Mouse (Mus musculus): ENCODE measurements around the gene Atf4. TPM values are rescaled to one million over a fixed set of nuclear protein-coding genes. Genes with fewer than 3 reads are reported as not detected.

Atf4 gene
- total and polyA plus RNA-seq, 2 experiments from 2014 or later, result 109 to 163 TPM

DNA sequence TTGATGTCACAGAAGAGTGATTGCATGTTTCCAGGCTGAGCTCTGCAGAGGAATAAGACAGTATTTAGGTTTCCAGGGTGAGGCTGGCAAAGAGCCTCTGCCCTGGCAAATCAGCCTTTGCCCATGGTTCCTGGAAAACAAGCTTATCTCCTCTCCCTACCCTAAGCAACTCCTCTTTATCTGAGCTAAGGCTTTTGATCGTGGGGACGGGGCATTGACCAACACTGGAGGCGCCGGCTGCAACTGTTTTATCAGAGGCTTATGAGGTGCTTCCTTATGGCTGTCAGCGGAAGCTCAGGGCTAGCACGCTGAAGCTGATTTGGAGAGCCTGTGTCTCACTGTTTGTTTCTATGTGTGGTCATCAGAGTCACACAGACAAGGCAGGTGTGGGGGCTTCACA lies 4.4 kb upstream of the Atf4 start:
- peaks cover 7% of the 10 kb centered on the region for H3K4me1 ChIP-seq (ENCODE audit: insufficient read depth)
- 94% methylated on average over 6 of the region's 6 CpGs for WGBS
- peaks cover 66% of the 10 kb centered on the region for H3K36me3 ChIP-seq (ENCODE audit: insufficient read depth)
- no peak for TF ChIP-seq CTCF (IDR thresholded peaks at IDR 0.05; ENCODE audit: low read depth)
- no peaks in the 10 kb centered on the region for H3K27me3 ChIP-seq (ENCODE audit: insufficient read depth, low read length)
- ATAC-seq (no peak), DNase-seq (no peak)
- no peak overlapping the region for H3K4me3 ChIP-seq (ENCODE audit: low read depth, low read length)
- no peak overlapping the region for H3K9ac ChIP-seq
- no peaks in the 10 kb centered on the region for H3K9me3 ChIP-seq (ENCODE audit: low read length)
- H3K27ac ChIP-seq (ENCODE audit: low read depth, low read length), result no peak overlapping the region
- no peak overlapping the region for H3K4me2 ChIP-seq (ENCODE audit: low read depth)

DNA sequence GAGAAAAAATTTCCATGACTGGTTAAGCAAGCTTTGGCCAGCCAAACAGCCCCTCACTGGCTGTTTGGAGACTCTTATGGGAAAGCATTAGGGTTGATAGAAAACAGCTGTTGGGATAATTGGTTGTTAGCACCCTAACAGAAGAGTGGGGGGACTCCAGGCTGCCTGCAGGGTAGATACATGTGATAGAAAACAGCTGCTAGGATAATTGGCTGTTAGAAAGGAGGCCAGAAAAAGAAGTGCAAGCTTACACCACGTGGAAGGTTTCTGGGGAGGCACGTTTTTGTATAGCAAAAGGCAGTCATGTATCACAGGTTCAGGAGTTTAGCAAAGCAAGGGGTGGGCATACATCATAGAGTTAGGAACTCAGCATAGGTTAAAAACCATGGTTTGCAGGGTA lies 1.5 kb upstream of the Atf4 start:
- 23% methylated on average over 2 of the region's 2 CpGs for WGBS
- Histone ChIP-seq H3K4me3 (ENCODE audit: low read depth, low read length) (no peak overlapping the region), H3K4me1 (ENCODE audit: insufficient read depth) (peaks cover 22% of the 10 kb centered on the region), H3K27me3 (ENCODE audit: insufficient read depth, low read length) (no peaks in the 10 kb centered on the region), H3K4me2 (ENCODE audit: low read depth) (no peak overlapping the region), H3K9me3 (ENCODE audit: low read length) (no peaks in the 10 kb centered on the region), H3K9ac (no peak overlapping the region), H3K27ac (ENCODE audit: low read depth, low read length) (peak overlapping the region; percentile 100; the same call in 1 of the 2 replicates), H3K36me3 (ENCODE audit: insufficient read depth) (peaks cover 63% of the 10 kb centered on the region)
- no peak for DNase-seq
- TF ChIP-seq CTCF (IDR thresholded peaks at IDR 0.05; ENCODE audit: low read depth), result no peak
- no peak for ATAC-seq

DNA sequence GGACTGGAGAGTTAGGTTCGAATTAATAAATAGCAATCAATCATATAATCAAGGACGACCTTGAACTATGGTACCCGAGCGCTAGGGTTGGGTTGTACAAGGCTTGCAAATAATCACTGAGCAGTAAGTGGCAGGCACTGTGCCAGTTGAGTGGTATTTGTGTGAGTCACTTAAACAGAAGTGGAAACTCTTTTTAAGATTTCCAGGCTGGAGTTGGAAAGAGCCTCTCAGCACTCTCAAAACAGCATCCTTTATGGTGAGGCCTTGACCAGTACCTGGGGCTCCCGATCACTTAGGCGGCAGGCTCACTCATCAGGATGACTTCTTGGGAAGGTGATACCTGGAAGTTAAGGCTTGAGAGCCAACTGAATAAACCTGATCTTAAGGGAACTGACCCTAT lies 777 bp upstream of the Atf4 start:
- DNase-seq (no peak), ATAC-seq (no peak)
- Histone ChIP-seq H3K4me1 (ENCODE audit: insufficient read depth) (peaks cover 22% of the 10 kb centered on the region), H3K9me3 (ENCODE audit: low read length) (no peaks in the 10 kb centered on the region), H3K27ac (ENCODE audit: low read depth, low read length) (peak overlapping the region; percentile 100), H3K27me3 (ENCODE audit: insufficient read depth, low read length) (no peaks in the 10 kb centered on the region), H3K36me3 (ENCODE audit: insufficient read depth) (peaks cover 62% of the 10 kb centered on the region), H3K9ac (peak overlapping the region; percentile 73), H3K4me2 (ENCODE audit: low read depth) (peak overlapping the region; percentile 97), H3K4me3 (ENCODE audit: low read depth, low read length) (peak overlapping the region; percentile 93)
- 56% methylated on average over 6 of the region's 6 CpGs for WGBS
- TF ChIP-seq CTCF (IDR thresholded peaks at IDR 0.05; ENCODE audit: low read depth), result no peak

DNA sequence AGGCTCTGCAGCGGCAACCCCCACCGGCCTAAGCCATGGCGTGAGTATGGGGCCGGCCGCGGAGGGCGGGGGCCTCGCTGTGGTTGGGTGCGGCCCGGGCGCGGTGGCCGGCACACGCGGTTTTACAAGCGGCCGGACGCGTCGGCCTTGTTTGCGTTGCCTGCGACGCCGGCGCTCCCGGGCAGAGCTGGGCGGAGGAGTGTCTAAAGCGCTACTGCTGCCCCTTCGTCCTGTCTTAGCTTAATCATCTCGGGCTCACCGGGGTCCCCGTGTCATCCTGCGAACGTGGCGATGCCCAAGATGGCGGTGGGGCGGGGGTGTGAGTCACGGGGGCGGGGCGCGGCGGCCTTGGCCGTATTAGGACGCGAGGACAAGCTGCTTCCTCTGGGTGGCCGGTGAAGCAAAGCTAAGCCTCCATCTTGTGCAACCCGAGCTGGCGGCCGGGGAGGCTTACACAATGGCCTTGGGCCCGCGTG lies 700 bp downstream of the Atf4 start:
- peak overlapping the region; percentile 97 for H3K4me2 ChIP-seq (ENCODE audit: low read depth)
- peak overlapping the region; percentile 100 for H3K9ac ChIP-seq
- 1% methylated on average over 49 of the region's 51 CpGs for WGBS
- TF ChIP-seq CTCF (IDR thresholded peaks at IDR 0.05; ENCODE audit: low read depth), result no peak
- H3K36me3 ChIP-seq (ENCODE audit: insufficient read depth), result peaks cover 59% of the 10 kb centered on the region
- peaks cover 22% of the 10 kb centered on the region for H3K4me1 ChIP-seq (ENCODE audit: insufficient read depth)
- H3K27me3 ChIP-seq (ENCODE audit: insufficient read depth, low read length), result no peaks in the 10 kb centered on the region
- DNase-seq (peak; percentile 78), ATAC-seq (peak; percentile 30)
- H3K9me3 ChIP-seq (ENCODE audit: low read length), result no peaks in the 10 kb centered on the region
- peak overlapping the region; percentile 93 for H3K4me3 ChIP-seq (ENCODE audit: low read depth, low read length)
- H3K27ac ChIP-seq (ENCODE audit: low read depth, low read length), result peak overlapping the region; percentile 100

DNA sequence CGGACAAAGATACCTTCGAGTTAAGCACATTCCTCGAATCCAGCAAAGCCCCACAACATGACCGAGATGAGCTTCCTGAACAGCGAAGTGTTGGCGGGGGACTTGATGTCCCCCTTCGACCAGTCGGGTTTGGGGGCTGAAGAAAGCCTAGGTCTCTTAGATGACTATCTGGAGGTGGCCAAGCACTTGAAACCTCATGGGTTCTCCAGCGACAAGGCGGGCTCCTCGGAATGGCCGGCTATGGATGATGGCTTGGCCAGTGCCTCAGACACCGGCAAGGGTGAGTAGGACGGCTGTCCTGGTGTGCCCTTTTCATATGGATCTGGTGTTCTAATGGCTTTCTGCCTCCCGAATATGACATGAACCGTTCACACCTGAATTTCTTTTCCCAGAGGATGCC lies 1.3 kb downstream of the Atf4 start:
- peaks cover 22% of the 10 kb centered on the region for H3K4me1 ChIP-seq (ENCODE audit: insufficient read depth)
- H3K4me2 ChIP-seq (ENCODE audit: low read depth), result peak overlapping the region; percentile 97
- TF ChIP-seq CTCF (IDR thresholded peaks at IDR 0.05; ENCODE audit: low read depth), result no peak
- H3K9me3 ChIP-seq (ENCODE audit: low read length), result no peaks in the 10 kb centered on the region
- no peak for DNase-seq
- H3K27me3 ChIP-seq (ENCODE audit: insufficient read depth, low read length), result no peaks in the 10 kb centered on the region
- peak overlapping the region; percentile 100 for H3K27ac ChIP-seq (ENCODE audit: low read depth, low read length)
- peaks cover 57% of the 10 kb centered on the region for H3K36me3 ChIP-seq (ENCODE audit: insufficient read depth)
- H3K4me3 ChIP-seq (ENCODE audit: low read depth, low read length), result peak overlapping the region; percentile 93
- WGBS, result 10% methylated on average over 16 of the region's 16 CpGs
- no peak for ATAC-seq
- peak overlapping the region; percentile 100 for H3K9ac ChIP-seq

DNA sequence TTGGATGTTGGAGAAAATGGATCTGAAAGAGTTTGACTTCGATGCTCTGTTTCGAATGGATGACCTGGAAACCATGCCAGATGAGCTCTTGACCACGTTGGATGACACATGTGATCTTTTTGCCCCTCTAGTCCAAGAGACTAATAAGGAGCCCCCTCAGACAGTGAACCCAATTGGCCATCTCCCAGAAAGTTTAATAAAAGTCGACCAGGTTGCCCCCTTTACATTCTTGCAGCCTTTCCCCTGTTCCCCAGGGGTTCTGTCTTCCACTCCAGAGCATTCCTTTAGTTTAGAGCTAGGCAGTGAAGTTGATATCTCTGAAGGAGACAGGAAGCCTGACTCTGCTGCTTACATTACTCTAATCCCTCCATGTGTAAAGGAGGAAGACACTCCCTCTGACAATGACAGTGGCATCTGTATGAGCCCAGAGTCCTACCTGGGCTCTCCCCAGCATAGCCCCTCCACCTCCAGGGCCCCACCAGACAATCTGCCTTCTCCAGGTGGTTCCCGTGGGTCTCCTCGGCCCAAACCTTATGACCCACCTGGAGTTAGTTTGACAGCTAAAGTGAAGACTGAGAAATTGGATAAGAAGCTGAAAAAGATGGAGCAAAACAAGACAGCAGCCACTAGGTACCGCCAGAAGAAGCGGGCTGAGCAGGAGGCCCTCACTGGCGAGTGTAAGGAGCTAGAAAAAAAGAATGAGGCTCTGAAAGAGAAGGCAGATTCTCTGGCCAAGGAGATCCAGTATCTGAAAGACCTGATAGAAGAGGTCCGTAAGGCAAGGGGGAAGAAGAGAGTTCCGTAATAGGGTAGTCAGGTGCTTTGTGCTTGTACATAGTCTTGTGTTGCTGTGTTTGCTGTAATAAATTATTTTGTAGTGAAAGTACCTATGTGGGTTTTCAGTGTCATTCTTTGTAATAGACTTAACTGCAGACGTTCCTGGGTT lies 1.9 kb downstream of the Atf4 start:
- H3K27ac ChIP-seq (ENCODE audit: low read depth, low read length), result peak overlapping the region; percentile 100
- peak overlapping the region; percentile 97 for H3K4me2 ChIP-seq (ENCODE audit: low read depth)
- H3K9me3 ChIP-seq (ENCODE audit: low read length), result no peaks in the 10 kb centered on the region
- ATAC-seq, result no peak
- no peaks in the 10 kb centered on the region for H3K27me3 ChIP-seq (ENCODE audit: insufficient read depth, low read length)
- H3K9ac ChIP-seq, result peak overlapping the region; percentile 100
- peaks cover 54% of the 10 kb centered on the region for H3K36me3 ChIP-seq (ENCODE audit: insufficient read depth)
- H3K4me1 ChIP-seq (ENCODE audit: insufficient read depth), result peaks cover 22% of the 10 kb centered on the region
- no peak for DNase-seq
- no peak for TF ChIP-seq CTCF (IDR thresholded peaks at IDR 0.05; ENCODE audit: low read depth)
- H3K4me3 ChIP-seq (ENCODE audit: low read depth, low read length), result peak overlapping the region; percentile 93
- 59% methylated on average over 12 of the region's 12 CpGs for WGBS

Measured in forebrain, postnatal 0 days (tissue).